ENCODE assay signal across 8 mouse cellular contexts in the genomic region with DNA sequence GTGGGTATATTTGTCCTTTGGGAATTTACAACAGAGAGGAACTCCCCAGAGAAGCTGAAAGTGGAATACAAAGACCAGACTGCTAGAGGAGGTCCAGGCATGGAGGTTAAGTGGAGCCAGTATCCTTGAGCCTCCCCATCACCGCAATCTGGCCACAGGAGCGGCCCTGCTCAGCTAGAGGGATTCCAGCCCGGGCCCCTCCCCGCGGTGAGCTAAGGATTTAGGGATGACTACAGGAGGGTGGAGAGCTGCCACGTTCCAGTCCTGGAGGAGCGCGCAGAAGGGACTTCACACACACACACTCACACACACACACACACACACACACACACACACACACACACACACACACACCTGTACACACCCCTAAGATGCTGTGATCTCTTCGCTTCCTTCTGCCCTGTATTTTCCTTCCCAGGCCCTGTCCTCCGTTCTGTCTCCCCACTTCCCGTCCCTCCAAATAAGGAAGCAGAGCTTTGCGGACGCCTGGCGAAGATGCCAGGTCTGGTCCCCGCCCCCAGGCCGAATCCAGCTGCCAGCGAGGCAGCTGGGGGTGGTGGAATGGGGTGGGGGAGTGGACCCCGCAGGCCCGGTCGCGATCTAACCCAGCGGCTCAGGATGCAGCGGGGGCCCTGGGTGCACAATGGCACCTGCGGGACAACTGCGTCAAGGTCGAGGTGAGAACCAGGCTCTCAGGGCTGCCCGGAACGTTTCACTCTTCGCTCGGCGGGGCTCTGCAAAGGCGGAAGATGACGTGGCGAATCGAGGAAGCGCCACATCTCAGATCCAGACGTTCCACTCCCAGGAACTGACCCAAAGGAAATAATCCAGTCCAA.
DNase-seq lines count a peak whose midpoint lies in the region; ATAC-seq and TF ChIP-seq lines count a peak whose summit lies in the region.

No protein-coding gene starts in this region.

- no peak for TF ChIP-seq POLR2A in spleen, adult 2 months (IDR thresholded peaks at IDR 0.05; ENCODE audit: low read depth, low read length)

- no peak for TF ChIP-seq CTCF in spleen, adult 2 months (IDR thresholded peaks at IDR 0.05; ENCODE audit: extremely low read depth, insufficient read depth, insufficient read length, insufficient replicate concordance)

- peak overlapping the region; percentile 51 for H3K4me3 ChIP-seq in embryonic facial prominence, embryonic 14.5 days (ENCODE audit: low read depth, low read length)
- H3K4me3 ChIP-seq in limb, embryonic 15.5 days: peak overlapping the region; percentile 61
- peak overlapping the region; percentile 55 for H3K4me3 ChIP-seq in midbrain, embryonic 16.5 days (ENCODE audit: low read depth, low read length)
- peak overlapping the region; percentile 52 for H3K4me3 ChIP-seq in spleen, adult 2 months (ENCODE audit: extremely low read depth, insufficient read depth, insufficient read length)

- H3K27ac ChIP-seq in embryonic facial prominence, embryonic 14.5 days (replicated peaks; ENCODE audit: low read depth, low read length): peak overlapping the region; percentile 97
- peak overlapping the region; percentile 99 for H3K27ac ChIP-seq in limb, embryonic 15.5 days
- peak overlapping the region; percentile 92 for H3K27ac ChIP-seq in midbrain, embryonic 16.5 days (ENCODE audit: low read length)
- H3K27ac ChIP-seq in spleen, adult 2 months (ENCODE audit: insufficient read depth, low read length): peak overlapping the region; percentile 47

- H3K27me3 ChIP-seq in embryonic facial prominence, embryonic 14.5 days (replicated peaks; ENCODE audit: control insufficient read depth, insufficient read depth, low read length): no peaks in the 10 kb centered on the region
- H3K27me3 ChIP-seq in limb, embryonic 15.5 days: no peaks in the 10 kb centered on the region
- H3K27me3 ChIP-seq in midbrain, embryonic 16.5 days (ENCODE audit: control insufficient read depth, insufficient read depth, low read depth, low read length): no peaks in the 10 kb centered on the region
- H3K27me3 ChIP-seq in spleen, adult 2 months (ENCODE audit: control insufficient read depth, insufficient read depth, low read length): no peaks in the 10 kb centered on the region

- ATAC-seq in embryonic facial prominence, embryonic 14.5 days (ENCODE audit: low read depth): peak; percentile 77
- peak; percentile 78 for ATAC-seq in limb, embryonic 15.5 days (ENCODE audit: insufficient number of reproducible peaks, low FRiP score, low TSS enrichment, low read depth)
- ATAC-seq in midbrain, embryonic 16.5 days: peak; percentile 88

- H3K9ac ChIP-seq in embryonic facial prominence, embryonic 14.5 days (ENCODE audit: low read depth, low read length): peak overlapping the region; percentile 79
- peak overlapping the region; percentile 68 for H3K9ac ChIP-seq in limb, embryonic 15.5 days
- H3K9ac ChIP-seq in midbrain, embryonic 16.5 days (ENCODE audit: low read depth, low read length): peak overlapping the region; percentile 78

- 1% methylated on average over 34 of the region's 37 CpGs for WGBS in embryonic facial prominence, embryonic 14.5 days
- under 1% methylated on average over 37 of the region's 37 CpGs for WGBS in limb, embryonic 15.5 days
- under 1% methylated on average over 37 of the region's 37 CpGs for WGBS in midbrain, embryonic 16.5 days
- 2% methylated on average over 37 of the region's 37 CpGs for WGBS in spleen, adult 2 months

- H3K4me2 ChIP-seq in embryonic facial prominence, embryonic 14.5 days (ENCODE audit: low read depth, low read length): peak overlapping the region; percentile 67
- H3K4me2 ChIP-seq in limb, embryonic 15.5 days: peak overlapping the region; percentile 62
- H3K4me2 ChIP-seq in midbrain, embryonic 16.5 days (ENCODE audit: low read length): peak overlapping the region; percentile 79

- no peaks in the 10 kb centered on the region for H3K9me3 ChIP-seq in embryonic facial prominence, embryonic 14.5 days (ENCODE audit: control insufficient read depth, low read length)
- no peaks in the 10 kb centered on the region for H3K9me3 ChIP-seq in limb, embryonic 15.5 days
- no peaks in the 10 kb centered on the region for H3K9me3 ChIP-seq in midbrain, embryonic 16.5 days (replicated peaks; ENCODE audit: control insufficient read depth, low read length, poor library complexity, severe bottlenecking)

- peaks cover 35% of the 10 kb centered on the region for H3K4me1 ChIP-seq in embryonic facial prominence, embryonic 14.5 days (ENCODE audit: control insufficient read depth, insufficient read depth, low read length)
- H3K4me1 ChIP-seq in limb, embryonic 15.5 days: peaks cover 60% of the 10 kb centered on the region
- H3K4me1 ChIP-seq in midbrain, embryonic 16.5 days (ENCODE audit: control insufficient read depth, insufficient read depth, low read length): peaks cover 15% of the 10 kb centered on the region
- H3K4me1 ChIP-seq in spleen, adult 2 months (ENCODE audit: control insufficient read depth, insufficient read depth, insufficient read length): peaks cover 7% of the 10 kb centered on the region; the same call in 1 of the 2 replicates

- DNase-seq in layer of hippocampus, adult 11-12 months (ENCODE audit: low spot score): peak; percentile 78
- no peak for DNase-seq in layer of hippocampus, adult 9-10 months (ENCODE audit: low spot score)
- DNase-seq in embryonic facial prominence, embryonic 14.5 days (ENCODE audit: low spot score): peak; percentile 91
- DNase-seq in heart, adult 9 months (ENCODE audit: low spot score in 2 of 2): peak; percentile 90
- DNase-seq in kidney, adult 9 months: peak; percentile 81
- DNase-seq in spleen, adult 2 months (ENCODE audit: low read depth in 1 of 2, low spot score in 2 of 2): peak; percentile 14 to 56

- no peaks in the 10 kb centered on the region for H3K36me3 ChIP-seq in embryonic facial prominence, embryonic 14.5 days (ENCODE audit: control insufficient read depth, insufficient read depth, low read length)
- H3K36me3 ChIP-seq in limb, embryonic 15.5 days: no peaks in the 10 kb centered on the region
- H3K36me3 ChIP-seq in midbrain, embryonic 16.5 days (ENCODE audit: control insufficient read depth, insufficient read depth, low read length): no peaks in the 10 kb centered on the region
- H3K36me3 ChIP-seq in spleen, adult 2 months (ENCODE audit: control insufficient read depth, insufficient read depth, low read length): no peaks in the 10 kb centered on the region

Comparison
In these comparisons a context has a peak if more than half of its experiments do, and no peak if none do; other contexts are left out.
1. H3K27ac ChIP-seq: peak in every context shown above with its lines; median percentile 99 in limb, embryonic 15.5 days; 97 in embryonic facial prominence, embryonic 14.5 days; 92 in midbrain, embryonic 16.5 days; 47 in spleen, adult 2 months.